Mouse (Mus musculus) brown adipose tissue, adult 24 weeks (tissue): ENCODE results near the gene Ifnl3. TPM values are rescaled to one million over a fixed set of nuclear protein-coding genes. Genes with fewer than 3 reads are reported as not detected.

ENCODE experiments used
- H3K27ac ChIP-seq: fragments of 200-500 bp; replicated peaks from 2 replicates; pipeline ENCODE4 v1.5.1; 2012; ENCODE audit warnings: low read depth, mild to moderate bottlenecking, low read length
- H3K4me1 ChIP-seq: fragments of 200-500 bp; 2 replicates; pipeline ENCODE4 v1.6.1; 2012; ENCODE audit warnings: low read length, mixed read lengths; ENCODE audit not compliant: control insufficient read depth, insufficient read depth, insufficient read length
- H3K4me3 ChIP-seq: fragments of 200-500 bp; 2 replicates; pipeline ENCODE4 v1.5.1; 2012; ENCODE audit warnings: low read depth, mild to moderate bottlenecking, low read length, moderate library complexity; ENCODE audit not compliant: insufficient read depth
- polyA plus RNA-seq: library from polyadenylated mRNA; stranded (reverse); fragments of >200 nt; gene quantifications from 2 replicates; pipeline ENCODE4 v1.2.4, GENCODE M21; 2012; ENCODE audit not compliant: missing spikeins, insufficient read depth, insufficient read length

Ifnl3 gene
- polyA plus RNA-seq, 1 experiment, result not detected

GRCm38 (mm10) chr7:28562371-28562770 lies 39.7 kb downstream of the Ifnl3 start:
- Histone ChIP-seq H3K27ac (no peak overlapping the region), H3K4me1 (no peaks in the 10 kb centered on the region), H3K4me3 (no peak overlapping the region)

- H3K4me1 ChIP-seq, result no peaks in the 10 kb centered on the region
- H3K4me3 ChIP-seq, result no peak overlapping the region
Measured at GRCm38 (mm10) chr7:28562951-28563350, 40.3 kb downstream of the Ifnl3 start.

GRCm38 (mm10) chr7:28565407-28565806 lies 42.8 kb downstream of the Ifnl3 start:
- no peak overlapping the region for H3K4me3 ChIP-seq
- H3K27ac ChIP-seq, result no peak overlapping the region
- no peaks in the 10 kb centered on the region; the same call in 1 of the 2 replicates for H3K4me1 ChIP-seq

More at GRCm38 (mm10) chr7:28562951-28563350, 40.3 kb downstream of the Ifnl3 start:
- no peak overlapping the region for H3K27ac ChIP-seq

- Histone ChIP-seq H3K4me1 (no peaks in the 10 kb centered on the region; the same call in 1 of the 2 replicates), H3K27ac (no peak overlapping the region), H3K4me3 (no peak overlapping the region)
Measured at GRCm38 (mm10) chr7:28567539-28567938, 44.9 kb downstream of the Ifnl3 start.

- no peaks in the 10 kb centered on the region; the same call in 1 of the 2 replicates for H3K4me1 ChIP-seq
- H3K4me3 ChIP-seq, result no peak overlapping the region
- no peak overlapping the region for H3K27ac ChIP-seq
Measured at GRCm38 (mm10) chr7:28568253-28568652, 45.6 kb downstream of the Ifnl3 start.

GRCm38 (mm10) chr7:28570291-28570981 lies 47.8 kb downstream of the Ifnl3 start:
- H3K4me1 ChIP-seq, result no peaks in the 10 kb centered on the region; the same call in 1 of the 2 replicates
- no peak overlapping the region for H3K27ac ChIP-seq
- no peak overlapping the region for H3K4me3 ChIP-seq

GRCm38 (mm10) chr7:28570982-28571682 lies 48.5 kb downstream of the Ifnl3 start:
- Histone ChIP-seq H3K27ac (no peak overlapping the region), H3K4me1 (no peaks in the 10 kb centered on the region; the same call in 1 of the 2 replicates), H3K4me3 (no peak overlapping the region)

GRCm38 (mm10) chr7:28572689-28573088 lies 50.1 kb downstream of the Ifnl3 start:
- Histone ChIP-seq H3K4me3 (no peak overlapping the region), H3K27ac (no peak overlapping the region), H3K4me1 (no peaks in the 10 kb centered on the region; the same call in 1 of the 2 replicates)

GRCm38 (mm10) chr7:28573236-28573635 lies 50.6 kb downstream of the Ifnl3 start:
- Histone ChIP-seq H3K4me3 (no peak overlapping the region), H3K27ac (no peak overlapping the region), H3K4me1 (no peaks in the 10 kb centered on the region; the same call in 1 of the 2 replicates)

Other genes with a start within 250 kb of the Ifnl3 start
- gene Eid2b, start 245.1 kb upstream of the Ifnl3 start, polyA plus RNA-seq, result 5.6 and 9.0 TPM in 2 replicates
- not detected in 2 replicates for gene Selenov, start 231.7 kb upstream of the Ifnl3 start, polyA plus RNA-seq
- gene Dll3, start 220.6 kb upstream of the Ifnl3 start, polyA plus RNA-seq, result not detected in 2 replicates
- gene Timm50, start 210.8 kb upstream of the Ifnl3 start, polyA plus RNA-seq, result 99.5 and 124 TPM in 2 replicates
- 25.7 and 30.4 TPM in 2 replicates for gene Supt5, start 184.1 kb upstream of the Ifnl3 start, polyA plus RNA-seq
- 404 and 482 TPM in 2 replicates for gene Rps16, start 172.2 kb upstream of the Ifnl3 start, polyA plus RNA-seq
- gene Plekhg2, start 150.2 kb upstream of the Ifnl3 start, polyA plus RNA-seq, result 3.1 and 3.5 TPM in 2 replicates
- 25.1 and 70.2 TPM in 2 replicates for gene Zfp36, start 142.6 kb upstream of the Ifnl3 start, polyA plus RNA-seq
- 18.4 and 20.2 TPM in 2 replicates for gene Med29, start 130.1 kb upstream of the Ifnl3 start, polyA plus RNA-seq
- 50.4 and 62.6 TPM in 2 replicates for gene Paf1, start 129.9 kb upstream of the Ifnl3 start, polyA plus RNA-seq
- gene Gmfg, start 85.4 kb upstream of the Ifnl3 start, polyA plus RNA-seq, result 7.1 and 9.6 TPM in 2 replicates
- 0.38 TPM in 1 of 2 replicates, not detected in the other for gene Lrfn1, start 70.9 kb upstream of the Ifnl3 start, polyA plus RNA-seq
- not detected in 2 replicates for gene Ifnl2, start 12.4 kb upstream of the Ifnl3 start, polyA plus RNA-seq
- not detected in 2 replicates for gene Sycn, start 18.0 kb downstream of the Ifnl3 start, polyA plus RNA-seq
- gene Nccrp1, start 24.4 kb downstream of the Ifnl3 start, polyA plus RNA-seq, result not detected in 2 replicates
- gene Samd4b, start 75.3 kb downstream of the Ifnl3 start, polyA plus RNA-seq, result 18.8 and 24.4 TPM in 2 replicates
- 4.1 and 5.8 TPM in 2 replicates for gene Pak4, start 75.3 kb downstream of the Ifnl3 start, polyA plus RNA-seq
- gene Acp7, start 108.5 kb downstream of the Ifnl3 start, polyA plus RNA-seq, result not detected in 2 replicates
- 1.2 and 1.4 TPM in 2 replicates for gene Fbxo27, start 170.0 kb downstream of the Ifnl3 start, polyA plus RNA-seq
- 0.71 and 2.5 TPM in 2 replicates for gene Fbxo17, start 194.0 kb downstream of the Ifnl3 start, polyA plus RNA-seq
- gene Mrps12, start 219.0 kb downstream of the Ifnl3 start, polyA plus RNA-seq, result 64.4 and 106 TPM in 2 replicates
- 13.0 and 14.5 TPM in 2 replicates for gene Sars2, start 219.2 kb downstream of the Ifnl3 start, polyA plus RNA-seq
- gene Ccer2, start 233.3 kb downstream of the Ifnl3 start, polyA plus RNA-seq, result not detected in 2 replicates
- gene Sirt2, start 243.9 kb downstream of the Ifnl3 start, polyA plus RNA-seq, result 94.8 and 96.2 TPM in 2 replicates
- 15.5 and 16.9 TPM in 2 replicates for gene Nfkbib, start 244.7 kb downstream of the Ifnl3 start, polyA plus RNA-seq